In the genomic region with DNA sequence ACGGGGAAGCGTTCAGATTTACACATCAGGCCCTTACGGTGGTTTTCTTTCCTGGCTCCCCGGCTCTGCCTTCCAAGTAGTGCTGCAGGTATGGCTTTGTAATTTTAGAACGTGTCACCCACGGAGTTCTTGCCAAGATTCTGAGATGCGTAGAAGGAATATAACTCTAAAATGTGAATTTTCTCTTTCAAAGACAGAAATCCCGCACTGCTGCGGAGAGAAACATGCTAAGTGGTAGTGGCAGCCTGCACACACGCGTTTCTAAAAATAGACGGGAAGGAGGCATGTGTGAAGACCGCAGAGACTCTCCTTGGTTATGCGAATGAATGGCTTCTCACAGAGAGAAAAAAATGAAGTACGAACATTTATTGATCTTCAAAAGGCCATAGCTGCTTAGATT, we compare ENCODE assay signal across 17 mouse cellular contexts. TPM values are rescaled to one million over a fixed set of nuclear protein-coding genes. Genes with fewer than 3 reads are reported as not detected.
DNase-seq lines count a peak whose midpoint lies in the region; ATAC-seq lines count a peak whose summit lies in the region.
"Had no signal": no experiment of that assay in that cellular context is flagged by ENCODE, and none has a peak within 500 bp of the region (broad histone marks: within the 10 kb centered on the region; RNA-seq: fewer than 3 reads in every experiment).

No protein-coding gene starts in this region.

- no peak for ATAC-seq in embryonic facial prominence, embryonic 13.5 days (ENCODE audit: insufficient number of reproducible peaks, insufficient read depth, low FRiP score, low TSS enrichment, low read depth)
- ATAC-seq in heart, embryonic 15.5 days (replicated peaks; ENCODE audit: insufficient number of reproducible peaks, insufficient read depth, low FRiP score, low read depth): no peak
- ATAC-seq: activated CD4-positive, CD25-positive, alpha-beta regulatory T cell, adult 4 months; liver, embryonic 12.5 days had no signal

- 0 out of 2 replicates have a peak, but pooled peaks cover 3% of the 10 kb centered on the region for H3K9me3 ChIP-seq in embryonic facial prominence, embryonic 13.5 days
- no peaks in the 10 kb centered on the region for H3K9me3 ChIP-seq in embryonic facial prominence, embryonic 10.5 days
- H3K9me3 ChIP-seq in heart, embryonic 15.5 days (replicated peaks): 0 out of 2 replicates have a peak, but pooled peaks cover 3% of the 10 kb centered on the region
- H3K9me3 ChIP-seq: liver, embryonic 12.5 days; neural tube, embryonic 13.5 days had no signal

- H3K9ac ChIP-seq in embryonic facial prominence, embryonic 13.5 days: no peak overlapping the region
- no peak overlapping the region for H3K9ac ChIP-seq in heart, embryonic 15.5 days
- H3K9ac ChIP-seq: liver, embryonic 12.5 days; neural tube, embryonic 13.5 days had no signal

- peaks cover 7% of the 10 kb centered on the region for H3K4me1 ChIP-seq in embryonic facial prominence, embryonic 13.5 days
- H3K4me1 ChIP-seq in embryonic facial prominence, embryonic 10.5 days: peaks cover 3% of the 10 kb centered on the region
- H3K4me1 ChIP-seq in heart, embryonic 15.5 days (replicated peaks): peaks cover 7% of the 10 kb centered on the region; the same call in 1 of the 2 replicates

- no peaks in the 10 kb centered on the region for H3K27me3 ChIP-seq in embryonic facial prominence, embryonic 13.5 days
- no peaks in the 10 kb centered on the region for H3K27me3 ChIP-seq in embryonic facial prominence, embryonic 10.5 days (replicated peaks; ENCODE audit: low read depth, poor library complexity, severe bottlenecking)
- H3K27me3 ChIP-seq in heart, embryonic 15.5 days: no peaks in the 10 kb centered on the region
- H3K27me3 ChIP-seq: CH12.LX; liver, embryonic 12.5 days; neural tube, embryonic 13.5 days had no signal

- DNase-seq in embryonic facial prominence, embryonic 10.5 days (ENCODE audit: low spot score): no peak
- no peak for DNase-seq in heart, postnatal 25 days (ENCODE audit: low spot score)
- peak; percentile 28 for DNase-seq in retina, postnatal 1 day
- DNase-seq in retina, embryonic 14.5 days (ENCODE audit: low spot score): no peak
- peak; percentile 43 for DNase-seq in telencephalon, adult 2 months (ENCODE audit: low read depth, low spot score)
- no peak for DNase-seq in thymus, postnatal 14 days
- DNase-seq: cerebellum, adult 11 months; heart, postnatal 36 days; kidney, adult 9 months; thymus, postnatal 25 days had no signal

- peak overlapping the region; percentile 45; the same call in 1 of the 2 replicates for H3K27ac ChIP-seq in embryonic facial prominence, embryonic 13.5 days
- H3K27ac ChIP-seq in embryonic facial prominence, embryonic 10.5 days (replicated peaks): no peak overlapping the region
- peak overlapping the region; percentile 33; the same call in 1 of the 2 replicates for H3K27ac ChIP-seq in heart, embryonic 15.5 days
- H3K27ac ChIP-seq: liver, embryonic 12.5 days; neural tube, embryonic 13.5 days had no signal

- H3K4me3 ChIP-seq in embryonic facial prominence, embryonic 13.5 days: no peak overlapping the region
- H3K4me3 ChIP-seq in embryonic facial prominence, embryonic 10.5 days: no peak overlapping the region
- H3K4me3 ChIP-seq in heart, embryonic 15.5 days: no peak overlapping the region
- H3K4me3 ChIP-seq: liver, embryonic 12.5 days; neural tube, embryonic 13.5 days had no signal

- H3K36me3 ChIP-seq in embryonic facial prominence, embryonic 13.5 days: no peaks in the 10 kb centered on the region
- no peaks in the 10 kb centered on the region for H3K36me3 ChIP-seq in embryonic facial prominence, embryonic 10.5 days (replicated peaks)
- no peaks in the 10 kb centered on the region for H3K36me3 ChIP-seq in heart, embryonic 15.5 days
- H3K36me3 ChIP-seq: liver, embryonic 12.5 days; neural tube, embryonic 13.5 days had no signal

- intact Hi-C loops in heart, postnatal 25 days (cut with DNase I): no loop called here

- 54% methylated on average over 15 of the region's 15 CpGs for WGBS in embryonic facial prominence, embryonic 13.5 days
- WGBS in embryonic facial prominence, embryonic 10.5 days: 87% methylated on average over 15 of the region's 15 CpGs
- 59% methylated on average over 15 of the region's 15 CpGs for WGBS in heart, embryonic 15.5 days

- 0 out of 2 replicates have a peak overlapping the region, but pooled peaks have one; percentile 0 for H3K4me2 ChIP-seq in embryonic facial prominence, embryonic 13.5 days
- H3K4me2 ChIP-seq in heart, embryonic 15.5 days: peak overlapping the region; percentile 21; the same call in 1 of the 2 replicates
- H3K4me2 ChIP-seq: liver, embryonic 12.5 days; midbrain, embryonic 11.5 days; neural tube, embryonic 13.5 days had no signal

RNA-seq across cellular contexts. Expression of a gene that starts 21.5 kb away (rescaled TPM):
- polyA plus RNA-seq in embryonic facial prominence, embryonic 13.5 days (2015; fragmentation: Nextera tagmentation; extraction: Ambion mirVana): 14.5 and 23.7 TPM in 2 replicates
- polyA plus RNA-seq in embryonic facial prominence, embryonic 10.5 days (2016; fragmentation: Nextera tagmentation; extraction: Ambion mirVana): 17.0 and 20.7 TPM in 2 replicates
- polyA plus RNA-seq in heart, embryonic 15.5 days (2015; fragmentation: Nextera tagmentation; extraction: Ambion mirVana): 41.6 and 45.3 TPM in 2 replicates
- 100 to 1,000 TPM; 109 to 118 TPM for total RNA-seq in heart, postnatal 25 days (2021)
- total RNA-seq: CH12.LX had no signal

Comparison
In these comparisons a context has a peak if more than half of its experiments do, and no peak if none do; other contexts are left out.
1. DNase-seq: peak in retina, postnatal 1 day (single experiment) and telencephalon, adult 2 months (single experiment); none in embryonic facial prominence, embryonic 10.5 days (single experiment), heart, postnatal 25 days (single experiment), retina, embryonic 14.5 days (single experiment) and thymus, postnatal 14 days (single experiment).